Mouse (Mus musculus) B cell, adult 62 days (primary cell): ENCODE measurements around the gene Emc6. TPM values are rescaled to one million over a fixed set of nuclear protein-coding genes. Genes with fewer than 3 reads are reported as not detected.

Source experiments
- total RNA-seq: library from RNA; stranded (reverse); gene quantifications from 4 replicates; pipeline ENCODE4 v1.2.4, GENCODE M21; 2023

Emc6 gene
- 42.2 to 60.2 TPM (median 52.3 TPM) in 4 replicates for total RNA-seq

DNA sequence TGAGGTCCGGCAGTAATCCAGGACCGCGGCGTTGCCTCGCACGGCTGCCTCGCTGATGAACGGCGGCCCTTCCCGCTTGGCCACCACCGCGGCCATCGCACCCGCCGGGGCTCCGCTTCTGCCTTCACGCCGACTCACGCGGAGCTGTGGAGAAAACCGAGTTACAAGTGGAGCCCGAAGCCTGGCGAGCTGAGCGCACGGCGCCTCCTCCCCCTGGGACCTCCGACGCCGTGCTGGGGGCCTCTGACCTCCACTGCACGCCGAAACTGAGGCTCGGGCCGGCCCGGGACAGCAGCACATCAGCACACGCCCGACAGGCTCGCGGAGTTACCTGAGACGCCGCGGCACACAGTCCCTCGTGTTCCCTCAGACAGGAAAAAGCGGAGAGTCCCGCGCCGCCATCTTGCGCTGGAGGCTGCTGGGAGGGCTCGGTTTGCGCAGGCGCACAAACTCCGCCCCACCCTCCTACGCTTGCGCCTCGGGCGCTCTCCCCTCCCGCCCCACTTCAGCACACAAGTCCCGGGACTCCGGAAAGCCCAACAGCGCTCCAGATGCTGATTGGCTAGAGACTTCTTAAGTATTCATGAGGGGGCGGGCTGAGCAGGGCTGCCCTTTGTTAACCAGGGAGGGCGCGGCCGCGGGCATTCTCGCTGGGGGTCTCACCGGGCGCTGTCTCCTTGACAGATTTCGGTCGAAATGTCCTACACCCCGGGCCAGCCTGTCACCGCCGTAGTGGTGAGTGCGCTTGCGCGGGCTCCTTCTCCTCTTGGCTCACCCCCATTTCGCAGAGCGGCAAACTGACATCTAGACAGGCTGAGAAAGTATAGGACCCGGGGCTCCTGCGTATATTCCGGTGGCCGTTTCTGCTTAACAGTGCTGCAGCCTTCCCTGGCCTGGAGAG, at the start of gene Emc6, which contains the start of gene Tax1bp3:
Gene Emc6 (minus strand): TSS at position 430 of the 901 bp plus-strand sequence.
Gene Tax1bp3 (plus strand): TSS at position 476 of the 901 bp plus-strand sequence.

DNA sequence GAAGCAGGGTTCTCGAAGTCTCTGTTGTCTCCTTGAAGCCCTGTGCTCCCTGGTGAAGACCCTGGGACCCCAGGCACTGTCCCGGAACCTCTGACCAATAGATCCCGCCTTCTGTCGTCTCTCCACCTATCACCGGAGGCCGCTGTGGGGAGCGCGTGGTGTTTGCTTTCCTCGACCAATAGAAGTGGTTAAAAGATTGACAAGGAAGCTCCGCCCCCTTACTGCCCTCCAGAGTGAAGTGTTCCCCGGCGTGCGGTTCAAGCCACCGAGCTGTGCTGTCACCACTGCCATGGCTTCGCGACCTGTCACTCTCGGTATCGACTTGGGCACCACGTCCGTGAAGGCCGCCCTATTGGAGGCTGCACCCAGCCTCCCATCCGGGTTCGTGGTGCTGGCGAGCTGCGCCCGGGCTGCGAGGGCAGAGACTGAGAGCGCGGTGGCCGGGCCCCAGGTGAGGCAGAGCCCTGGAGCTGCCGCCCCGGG, 22.4 kb upstream of the Emc6 start, which contains the start of gene Shpk:
Gene Shpk (plus strand): TSS at position 231 of the 483 bp plus-strand sequence.

GRCm38 (mm10) chr11:73198603-73199229, 21.9 kb upstream of the Emc6 start, which contains the start of gene Ctns:
Gene Ctns (minus strand): TSS chr11:73199042.

GRCm38 (mm10) chr11:73159957-73160810, 16.7 kb downstream of the Emc6 start, which contains the start of gene P2rx5:
Gene P2rx5 (plus strand): TSS chr11:73160421.

DNA sequence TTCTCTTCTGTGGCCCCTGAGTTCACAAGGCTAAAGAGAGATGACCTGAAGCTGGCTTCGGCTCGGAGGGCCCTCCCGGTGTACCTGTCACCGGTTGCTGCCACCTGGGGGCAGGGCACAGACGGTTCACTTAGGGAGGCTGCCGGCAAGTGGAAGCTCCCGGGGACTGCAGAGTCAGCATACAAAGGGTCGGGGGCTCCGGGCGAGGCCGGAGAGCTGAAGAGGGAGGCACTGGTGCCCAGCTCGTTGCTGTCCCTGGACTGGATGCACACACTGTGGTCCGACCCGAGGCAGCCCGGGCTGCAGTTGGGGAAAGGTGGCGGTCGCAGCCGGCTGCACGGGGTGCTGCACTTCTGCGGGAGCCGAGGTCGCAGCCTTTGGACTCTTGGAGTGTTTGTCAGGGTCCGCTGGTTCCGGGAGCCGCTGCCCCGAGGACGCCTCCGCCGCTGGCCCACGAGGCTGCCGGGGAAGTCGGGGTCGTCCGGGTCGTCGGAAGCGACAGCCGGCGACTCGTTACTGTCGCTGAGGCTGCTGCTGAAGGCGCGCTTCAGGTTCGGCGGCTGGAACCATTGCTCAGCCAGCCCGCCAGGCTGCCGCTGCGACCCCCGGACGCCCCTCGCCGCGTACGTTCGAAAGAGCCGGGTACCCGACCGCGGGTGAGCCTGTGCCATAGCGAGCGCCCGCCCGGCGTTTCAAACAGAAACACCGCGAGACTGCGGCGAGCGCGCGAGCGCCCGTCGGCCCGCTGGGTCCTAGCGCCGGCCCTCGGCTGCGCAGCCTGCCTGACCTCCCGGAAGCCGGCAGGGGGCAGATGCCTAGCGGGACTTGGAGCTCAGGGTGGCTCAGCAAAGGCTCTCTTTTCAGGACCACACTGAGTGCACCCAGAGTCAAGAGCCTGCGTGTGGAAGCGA, 39.0 kb downstream of the Emc6 start, which contains the start of gene Haspin:
Gene Haspin (minus strand): TSS at position 704 of the 911 bp plus-strand sequence.

Other genes starting within 250 kb of the Emc6 start
- 512 to 528 TPM (median 517 TPM) in 4 replicates for gene Atp2a3, start 215.9 kb downstream of the Emc6 start, total RNA-seq
- 2.2 to 4.8 TPM (median 3.6 TPM) in 4 replicates for gene P2rx1, start 177.9 kb downstream of the Emc6 start, total RNA-seq
- 3.4 to 4.2 TPM (median 3.6 TPM) in 4 replicates for gene Camkk1, start 158.0 kb downstream of the Emc6 start, total RNA-seq
- gene Ncbp3, start 129.3 kb downstream of the Emc6 start, total RNA-seq, result 16.0 to 19.1 TPM (median 17.8 TPM) in 4 replicates
- gene Itgae, start 86.5 kb downstream of the Emc6 start, total RNA-seq, result 0.18 to 0.22 TPM in 2 of 4 replicates, not detected in the others
- gene Haspin, start 38.7 kb downstream of the Emc6 start, total RNA-seq, result 2.9 to 3.3 TPM (median 3.0 TPM) in 4 replicates
- not detected in 4 replicates for gene P2rx5, start 16.6 kb downstream of the Emc6 start, total RNA-seq
- 5.1 to 7.1 TPM (median 5.8 TPM) in 4 replicates for gene Tax1bp3, start within 50 bp of the Emc6 start, total RNA-seq
- 24.3 to 32.7 TPM (median 26.7 TPM) in 4 replicates for gene Ctns, start 22.0 kb upstream of the Emc6 start, total RNA-seq
- gene Shpk, start 22.4 kb upstream of the Emc6 start, total RNA-seq, result 2.0 to 3.2 TPM (median 2.9 TPM) in 4 replicates
- not detected in 4 replicates for gene Trpv1, start 57.3 kb upstream of the Emc6 start, total RNA-seq
- gene Trpv3, start 90.4 kb upstream of the Emc6 start, total RNA-seq, result not detected in 4 replicates
- 0.81 TPM in 1 of 4 replicates, not detected in the others for gene Aspa, start 152.6 kb upstream of the Emc6 start, total RNA-seq
- not detected in 4 replicates for gene Gm49340, start 152.7 kb upstream of the Emc6 start, total RNA-seq
- gene Spata22, start 152.7 kb upstream of the Emc6 start, total RNA-seq, result not detected in 4 replicates
- not detected in 4 replicates for gene Olfr20, start 173.7 kb upstream of the Emc6 start, total RNA-seq
- gene Olfr376, start 194.2 kb upstream of the Emc6 start, total RNA-seq, result not detected in 4 replicates
- gene Olfr1, start 222.6 kb upstream of the Emc6 start, total RNA-seq, result not detected in 4 replicates